Mouse (Mus musculus) granulocyte monocyte progenitor cell, adult 5-6 weeks (primary cell): Measurements from ENCODE around the gene Wdr5b. TPM values are rescaled to one million over a fixed set of nuclear protein-coding genes. Genes with fewer than 3 reads are reported as not detected.
"Not testable (repeated sequence)": the region's sequence is repeated elsewhere in the genome, so short reads cannot be mapped to it uniquely, and the experiment has no call there.

ENCODE experiments used
- ATAC-seq: replicated peaks from 2 replicates; pipeline ENCODE4 v1.8.0; 2016; ENCODE audit warnings: mild to moderate bottlenecking, moderate TSS enrichment, inconsistent platforms; ENCODE audit not compliant: poor library complexity, severe bottlenecking
- total RNA-seq, 2 experiments: library from RNA; stranded (forward) in 1 of 2; stranded (reverse) in 1 of 2; fragments of 200-712, 200-1000 nt in 1 of 2; fragments of >200 nt in 1 of 2; fragmentation: Nextera tagmentation in 1 of 2; gene quantifications; 2 replicates each; pipeline ENCODE4 v1.2.3; 2014 to 2017

Gene Wdr5b
- 6.0 and 7.8 TPM in 2 replicates for total RNA-seq (2014; fragmentation: Nextera tagmentation)
- total RNA-seq (2017): 7.0 and 8.8 TPM in 2 replicates

GRCm38 (mm10) chr16:36040640-36041624, at the start of gene Wdr5b:
Wdr5b (plus strand) TSS chr16:36041190.
- peak; percentile 92 for ATAC-seq

GRCm38 (mm10) chr16:35992391-35992790, 48.6 kb upstream of the Wdr5b start:
- ATAC-seq: peak; percentile 44; the same call in 1 of the 2 replicates

GRCm38 (mm10) chr16:35993316-35993715, 47.7 kb upstream of the Wdr5b start:
- ATAC-seq: no peak

GRCm38 (mm10) chr16:35998852-35999251, 42.1 kb upstream of the Wdr5b start:
- ATAC-seq: not testable (repeated sequence)

GRCm38 (mm10) chr16:36008396-36008795, 32.6 kb upstream of the Wdr5b start:
- no peak for ATAC-seq

GRCm38 (mm10) chr16:36016335-36016734, 24.7 kb upstream of the Wdr5b start:
- no peak for ATAC-seq

GRCm38 (mm10) chr16:36028120-36028519, 12.9 kb upstream of the Wdr5b start:
- ATAC-seq: not testable (repeated sequence)

GRCm38 (mm10) chr16:36041625-36042020, 633 bp downstream of the Wdr5b start:
- ATAC-seq: no peak

GRCm38 (mm10) chr16:36043073-36043472, 2.1 kb downstream of the Wdr5b start:
- no peak for ATAC-seq

- no peak for ATAC-seq
These were observed 3.0 kb downstream of the Wdr5b start for GRCm38 (mm10) chr16:36043964-36044363.

- ATAC-seq: no peak
These were observed 6.5 kb downstream of the Wdr5b start for GRCm38 (mm10) chr16:36047538-36047937.

GRCm38 (mm10) chr16:36051491-36051890, 10.5 kb downstream of the Wdr5b start:
- ATAC-seq: no peak

- no peak for ATAC-seq
These were observed 12.7 kb downstream of the Wdr5b start for GRCm38 (mm10) chr16:36053524-36054275.

- no peak for ATAC-seq
These were observed 13.9 kb downstream of the Wdr5b start for GRCm38 (mm10) chr16:36054920-36055319.

GRCm38 (mm10) chr16:36056416-36056815, 15.4 kb downstream of the Wdr5b start:
- no peak for ATAC-seq

GRCm38 (mm10) chr16:36057933-36058475, 17.0 kb downstream of the Wdr5b start:
- no peak for ATAC-seq

- ATAC-seq: not testable (repeated sequence)
These were observed 21.5 kb downstream of the Wdr5b start for GRCm38 (mm10) chr16:36062534-36062933.

GRCm38 (mm10) chr16:36063315-36063714, 22.3 kb downstream of the Wdr5b start:
- no peak for ATAC-seq

- ATAC-seq: no peak
These were observed 23.9 kb downstream of the Wdr5b start for GRCm38 (mm10) chr16:36064904-36065303.

GRCm38 (mm10) chr16:36067694-36068093, 26.7 kb downstream of the Wdr5b start:
- ATAC-seq: peak; percentile 10; the same call in 1 of the 2 replicates

- ATAC-seq: no peak
These were observed 27.4 kb downstream of the Wdr5b start for GRCm38 (mm10) chr16:36068356-36068755.
